Mouse (Mus musculus) ovary, postnatal 10 days (tissue): ENCODE measurements around the gene Slc39a13.
A peak's percentile ranks its signal among the peaks of the same experiment; 100 is the strongest.
"Not testable (repeated sequence)": the region's sequence is repeated elsewhere in the genome, so short reads cannot be mapped to it uniquely, and the experiment has no call there.

Experiments
- DNase-seq: peaks from one replicate; pipeline ENCODE4 v3.0.0; 2022; ENCODE audit warnings: low spot score

Gene Slc39a13

GRCm38 (mm10) chr2:91070076-91070800, at the start of gene Slc39a13:
Slc39a13 (minus strand) TSS chr2:91070417.
- DNase-seq, result peak; percentile 99

GRCm38 (mm10) chr2:91119551-91119950, 49.3 kb upstream of the Slc39a13 start:
- no peak for DNase-seq

- no peak for DNase-seq
These were observed 48.8 kb upstream of the Slc39a13 start for GRCm38 (mm10) chr2:91119061-91119460.

- no peak for DNase-seq
These were observed 48.4 kb upstream of the Slc39a13 start for GRCm38 (mm10) chr2:91118647-91119046.

GRCm38 (mm10) chr2:91117585-91118275, 47.5 kb upstream of the Slc39a13 start, which contains the start of gene Mybpc3:
Mybpc3 (plus strand) TSS chr2:91118144.
- DNase-seq, result no peak

GRCm38 (mm10) chr2:91116842-91117241, 46.6 kb upstream of the Slc39a13 start:
- DNase-seq, result no peak

- DNase-seq, result no peak
These were observed 45.4 kb upstream of the Slc39a13 start for GRCm38 (mm10) chr2:91115578-91115970.

GRCm38 (mm10) chr2:91114781-91115577, 44.8 kb upstream of the Slc39a13 start:
- DNase-seq, result peak; percentile 95

- no peak for DNase-seq
These were observed 43.6 kb upstream of the Slc39a13 start for GRCm38 (mm10) chr2:91113852-91114251.

GRCm38 (mm10) chr2:91113334-91113733, 43.1 kb upstream of the Slc39a13 start:
- no peak for DNase-seq

GRCm38 (mm10) chr2:91112491-91112890, 42.3 kb upstream of the Slc39a13 start:
- DNase-seq, result no peak

- not testable (repeated sequence) for DNase-seq
These were observed 41.6 kb upstream of the Slc39a13 start for GRCm38 (mm10) chr2:91111832-91112231.

GRCm38 (mm10) chr2:91110429-91110828, 40.2 kb upstream of the Slc39a13 start:
- no peak for DNase-seq

- DNase-seq, result no peak
These were observed 39.7 kb upstream of the Slc39a13 start for GRCm38 (mm10) chr2:91109807-91110385.

- DNase-seq, result no peak
These were observed 39.0 kb upstream of the Slc39a13 start for GRCm38 (mm10) chr2:91109241-91109640.

GRCm38 (mm10) chr2:91108156-91108555, 37.9 kb upstream of the Slc39a13 start:
- no peak for DNase-seq

- peak; percentile 83 for DNase-seq
These were observed 31.0 kb upstream of the Slc39a13 start for GRCm38 (mm10) chr2:91101124-91101740.

GRCm38 (mm10) chr2:91098156-91098555, 27.9 kb upstream of the Slc39a13 start:
- DNase-seq, result no peak

GRCm38 (mm10) chr2:91097015-91097414, 26.8 kb upstream of the Slc39a13 start:
- DNase-seq, result no peak

- DNase-seq, result no peak
These were observed 26.3 kb upstream of the Slc39a13 start for GRCm38 (mm10) chr2:91096524-91096923.

GRCm38 (mm10) chr2:91090827-91091226, 20.6 kb upstream of the Slc39a13 start:
- no peak for DNase-seq

- no peak for DNase-seq
These were observed 20.0 kb upstream of the Slc39a13 start for GRCm38 (mm10) chr2:91090208-91090607.
